12 mouse cellular contexts compared by ENCODE assay signal in the genomic region with DNA sequence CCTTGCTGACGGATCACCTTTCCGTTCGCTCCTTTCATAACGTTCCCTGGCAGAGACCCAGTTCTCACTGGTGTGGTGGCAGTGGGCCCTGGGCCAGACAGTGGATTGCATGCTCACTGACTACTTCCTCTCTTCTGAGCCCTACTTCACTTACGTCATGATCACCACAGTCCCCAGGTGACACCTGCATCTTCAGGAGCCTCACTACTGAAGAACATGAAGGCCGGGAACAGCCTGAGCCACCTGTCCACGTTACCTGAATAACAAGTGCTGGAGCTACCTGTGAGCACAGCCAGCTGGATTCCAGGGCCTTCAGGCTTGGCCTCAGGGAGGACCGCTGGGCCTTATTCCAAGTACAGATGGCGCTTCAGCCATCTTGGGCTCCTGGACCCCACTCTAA. TPM values are rescaled to one million over a fixed set of nuclear protein-coding genes. Genes with fewer than 3 reads are reported as not detected.
DNase-seq lines count a peak whose midpoint lies in the region; ATAC-seq and TF ChIP-seq lines count a peak whose summit lies in the region.
"Had no signal": no experiment of that assay in that cellular context is flagged by ENCODE, and none has a peak within 500 bp of the region (broad histone marks: within the 10 kb centered on the region; RNA-seq: fewer than 3 reads in every experiment).

No protein-coding gene starts in this region.

- no peak overlapping the region for H3K4me2 ChIP-seq in liver, postnatal 0 days (ENCODE audit: low read depth, low read length)
- no peak overlapping the region for H3K4me2 ChIP-seq in liver, embryonic 11.5 days
- no peak overlapping the region for H3K4me2 ChIP-seq in forebrain, embryonic 11.5 days (ENCODE audit: low read depth, low read length, severe bottlenecking)
- H3K4me2 ChIP-seq: limb, embryonic 13.5 days had no signal

- peak; percentile 66 for ATAC-seq in liver, postnatal 0 days
- ATAC-seq in liver, embryonic 11.5 days (replicated peaks; ENCODE audit: low FRiP score), result no peak
- peak; percentile 54 to 77 for ATAC-seq in hematopoietic stem cell, adult 5-6 weeks (replicated peaks in 1 of 2; ENCODE audit: insufficient read depth in 1 of 2, low FRiP score in 2 of 2, low TSS enrichment in 1 of 2, low read depth in 1 of 2, poor library complexity in 2 of 2, severe bottlenecking in 2 of 2)
- peak; percentile 39 for ATAC-seq in megakaryocyte progenitor cell, adult 5-6 weeks (replicated peaks; ENCODE audit: poor library complexity)
- no peak for ATAC-seq in forebrain, embryonic 11.5 days (replicated peaks; ENCODE audit: low FRiP score)
- ATAC-seq: forebrain, postnatal 0 days had no signal

- DNase-seq in adrenal gland, postnatal 10 days, result peak; percentile 49
- DNase-seq in adrenal gland, postnatal 14 days, result no peak
- peak; percentile 76 for DNase-seq in liver, postnatal 0 days
- no peak for DNase-seq in liver, embryonic 11.5 days (ENCODE audit: low spot score)
- DNase-seq in forebrain, embryonic 11.5 days (ENCODE audit: low spot score), result no peak
- DNase-seq in left cerebral cortex, adult 11 months (ENCODE audit: low spot score), result no peak
- DNase-seq: forebrain, postnatal 0 days; gastrocnemius, postnatal 36 days had no signal

- WGBS in liver, postnatal 0 days (ENCODE audit: insufficient replicate concordance), result 58% methylated on average over 9 of the region's 9 CpGs
- 86% methylated on average over 9 of the region's 9 CpGs for WGBS in liver, embryonic 11.5 days
- 90% methylated on average over 9 of the region's 9 CpGs for WGBS in forebrain, embryonic 11.5 days

- H3K27ac ChIP-seq in liver, postnatal 0 days (ENCODE audit: low read depth), result no peak overlapping the region
- no peak overlapping the region for H3K27ac ChIP-seq in liver, embryonic 11.5 days (ENCODE audit: low read depth, low read length)
- no peak overlapping the region for H3K27ac ChIP-seq in forebrain, embryonic 11.5 days (ENCODE audit: low read depth, low read length)
- H3K27ac ChIP-seq: limb, embryonic 13.5 days had no signal

- peaks cover 35% of the 10 kb centered on the region for H3K4me1 ChIP-seq in liver, postnatal 0 days (ENCODE audit: insufficient read depth)
- H3K4me1 ChIP-seq in liver, embryonic 11.5 days (replicated peaks; ENCODE audit: control insufficient read depth, insufficient read depth, low read length), result peaks cover 4% of the 10 kb centered on the region
- no peaks in the 10 kb centered on the region for H3K4me1 ChIP-seq in forebrain, embryonic 11.5 days (replicated peaks; ENCODE audit: control insufficient read depth, insufficient read depth, low read length)

- no peaks in the 10 kb centered on the region for H3K36me3 ChIP-seq in liver, postnatal 0 days (replicated peaks; ENCODE audit: insufficient read depth, low read length)
- H3K36me3 ChIP-seq in liver, embryonic 11.5 days (ENCODE audit: control insufficient read depth, insufficient read depth, low read length), result no peaks in the 10 kb centered on the region
- H3K36me3 ChIP-seq in forebrain, embryonic 11.5 days (ENCODE audit: control insufficient read depth, insufficient read depth, low read length), result no peaks in the 10 kb centered on the region
- H3K36me3 ChIP-seq: limb, embryonic 13.5 days had no signal

- no peaks in the 10 kb centered on the region for H3K9me3 ChIP-seq in liver, postnatal 0 days (ENCODE audit: low read length)
- H3K9me3 ChIP-seq in liver, embryonic 11.5 days (ENCODE audit: control insufficient read depth, low read length), result no peaks in the 10 kb centered on the region
- H3K9me3 ChIP-seq in forebrain, embryonic 11.5 days (ENCODE audit: control insufficient read depth, low read length), result no peaks in the 10 kb centered on the region
- H3K9me3 ChIP-seq: limb, embryonic 13.5 days had no signal

- no peak overlapping the region for H3K9ac ChIP-seq in liver, postnatal 0 days (replicated peaks)
- H3K9ac ChIP-seq in liver, embryonic 11.5 days (ENCODE audit: low read depth, low read length), result no peak overlapping the region
- H3K9ac ChIP-seq in forebrain, embryonic 11.5 days (ENCODE audit: low read length), result no peak overlapping the region
- H3K9ac ChIP-seq: forebrain, postnatal 0 days; limb, embryonic 13.5 days had no signal

- no peaks in the 10 kb centered on the region for H3K27me3 ChIP-seq in liver, postnatal 0 days (ENCODE audit: insufficient read depth, low read length)
- peaks cover 27% of the 10 kb centered on the region for H3K27me3 ChIP-seq in liver, embryonic 11.5 days (replicated peaks; ENCODE audit: control insufficient read depth, insufficient read depth, low read length)
- no peaks in the 10 kb centered on the region; the same call in 1 of the 2 replicates for H3K27me3 ChIP-seq in forebrain, embryonic 11.5 days (ENCODE audit: control insufficient read depth, insufficient read depth, low read length)

- no peak for TF ChIP-seq CTCF in liver, postnatal 0 days (IDR thresholded peaks at IDR 0.05; ENCODE audit: low read depth)

- no peak for TF ChIP-seq EP300 in liver, postnatal 0 days (IDR thresholded peaks at IDR 0.05; ENCODE audit: low read depth)

- H3K4me3 ChIP-seq in liver, postnatal 0 days (ENCODE audit: low read depth, low read length), result no peak overlapping the region
- no peak overlapping the region for H3K4me3 ChIP-seq in liver, embryonic 11.5 days (ENCODE audit: low read depth, low read length)
- H3K4me3 ChIP-seq in forebrain, embryonic 11.5 days (ENCODE audit: low read depth, low read length), result no peak overlapping the region
- H3K4me3 ChIP-seq: limb, embryonic 13.5 days; myocyte had no signal

RNA-seq across cellular contexts. Expression of a gene that starts 24.1 kb away (rescaled TPM):
- total RNA-seq in adrenal gland, postnatal 10 days (2021), result 10 to 100 TPM; 82.4 to 92.7 TPM
- total RNA-seq in adrenal gland, postnatal 14 days (2021), result 98.9 and 107 TPM in 2 replicates
- 3.2 and 3.6 TPM in 2 replicates for polyA plus RNA-seq in liver, postnatal 0 days (2015; fragmentation: Nextera tagmentation; extraction: Ambion mirVana)
- polyA plus RNA-seq in liver, embryonic 11.5 days (2014; fragmentation: Nextera tagmentation; extraction: Ambion mirVana), result 15.0 and 15.8 TPM in 2 replicates
- total RNA-seq in hematopoietic stem cell, adult 5-6 weeks (2017), result 44.5 and 105 TPM in 2 replicates
- 65.2 and 66.2 TPM in 2 replicates for total RNA-seq in megakaryocyte progenitor cell, adult 5-6 weeks (2015)
- total RNA-seq in megakaryocyte progenitor cell, adult 5-6 weeks (2017), result 48.0 and 50.5 TPM in 2 replicates
- 57.8 and 58.2 TPM in 2 replicates for polyA plus RNA-seq in forebrain, embryonic 11.5 days (2014; fragmentation: Nextera tagmentation; extraction: Ambion mirVana)

Comparison
In these comparisons a context has a peak if more than half of its experiments do, and no peak if none do; other contexts are left out.
1. DNase-seq: peak in adrenal gland, postnatal 10 days (single experiment) and liver, postnatal 0 days (single experiment); none in adrenal gland, postnatal 14 days (single experiment), liver, embryonic 11.5 days (single experiment), forebrain, embryonic 11.5 days (single experiment) and left cerebral cortex, adult 11 months (single experiment).
2. ATAC-seq: peak in liver, postnatal 0 days (single experiment), hematopoietic stem cell, adult 5-6 weeks (2 of 2) and megakaryocyte progenitor cell, adult 5-6 weeks (single experiment); none in liver, embryonic 11.5 days (single experiment) and forebrain, embryonic 11.5 days (single experiment).